Mouse (Mus musculus): ENCODE measurements around the gene Epor.
A peak's percentile ranks its signal among the peaks of the same experiment; 100 is the strongest.

Gene Epor

DNA sequence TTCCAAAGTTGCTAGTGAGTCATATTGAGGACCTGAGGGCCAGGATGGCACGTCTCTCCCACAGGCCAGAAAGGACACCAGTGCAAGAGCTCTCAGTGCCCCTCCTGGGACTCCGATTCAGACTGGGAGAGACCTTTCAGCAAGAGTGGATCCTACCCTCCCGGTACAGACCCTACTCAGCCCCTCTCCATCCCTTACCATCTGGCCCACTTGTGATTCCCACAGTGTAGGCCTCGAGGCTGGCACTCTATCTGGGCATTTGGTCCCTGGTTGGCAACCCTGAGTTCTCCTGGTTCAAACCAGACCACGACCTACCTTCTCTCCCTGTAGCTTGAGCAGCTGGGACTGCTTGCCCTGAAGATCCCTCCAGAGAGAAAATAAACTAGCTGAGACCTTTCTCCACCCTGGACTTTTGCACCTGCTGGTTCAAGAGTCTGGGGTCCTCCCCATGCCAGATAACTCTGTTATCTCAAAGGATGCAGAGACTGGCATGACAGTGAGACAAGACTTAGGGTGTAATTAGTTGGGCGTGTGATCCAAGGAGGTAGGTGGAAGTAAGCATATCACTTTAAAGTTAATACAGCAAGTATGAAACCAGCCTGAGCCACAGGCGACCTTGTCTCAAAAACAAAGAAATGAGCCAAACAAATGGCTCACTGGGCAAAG is 27.7 kb downstream of the Epor start:
- no peak for DNase-seq

DNA sequence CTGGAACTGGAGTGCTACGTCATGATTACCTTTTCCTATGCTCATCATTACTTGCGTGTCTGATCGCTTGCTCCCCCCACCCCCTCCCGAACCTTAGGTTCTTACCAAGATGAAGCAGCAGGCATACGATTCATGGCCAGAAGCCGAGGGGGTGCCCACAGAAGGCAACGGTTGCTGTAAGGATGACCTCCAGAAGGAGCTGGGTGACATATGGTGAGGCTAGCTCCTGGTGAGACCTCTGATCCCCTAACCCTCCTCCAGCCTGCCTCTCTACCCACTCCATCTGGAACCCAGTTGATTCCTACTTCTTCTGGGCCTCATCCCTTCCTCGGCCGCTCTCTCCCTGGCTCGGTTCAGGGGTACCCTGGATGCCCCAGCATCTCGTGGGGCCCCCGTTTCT is 29.3 kb downstream of the Epor start:
- no peak for DNase-seq

DNA sequence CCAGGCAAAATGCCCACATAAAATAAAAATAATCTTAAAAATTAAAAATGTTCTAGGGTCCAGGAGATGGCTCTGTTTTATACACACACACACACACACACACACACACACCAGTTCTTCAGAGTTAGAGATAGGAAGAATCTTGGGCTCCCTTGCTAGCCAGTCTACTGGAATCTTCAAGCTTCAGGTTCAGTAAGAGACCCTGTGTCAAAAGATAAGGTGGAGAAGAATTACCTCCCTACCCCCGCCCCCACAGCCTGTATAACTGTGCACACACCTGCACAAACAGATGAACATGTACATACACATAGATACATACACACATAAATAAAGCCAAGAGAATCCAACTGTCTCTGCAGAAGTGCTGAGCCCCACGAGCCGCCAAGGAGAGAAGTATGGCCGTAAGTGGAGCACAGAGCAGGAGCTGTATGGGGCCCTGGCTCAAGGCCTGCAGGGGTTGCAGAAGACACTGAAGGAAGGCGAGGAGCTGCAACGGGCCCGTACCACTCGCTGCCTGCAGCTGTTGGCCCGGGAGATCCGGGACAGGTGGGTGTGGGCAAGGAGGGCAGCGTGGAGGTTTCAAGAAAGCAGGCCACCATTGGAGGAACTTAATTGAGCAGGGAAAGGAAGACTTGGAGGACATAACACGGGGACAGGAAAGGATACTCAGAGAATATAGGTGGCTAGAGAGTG is 30.7 kb downstream of the Epor start:
- no peak for DNase-seq

DNA sequence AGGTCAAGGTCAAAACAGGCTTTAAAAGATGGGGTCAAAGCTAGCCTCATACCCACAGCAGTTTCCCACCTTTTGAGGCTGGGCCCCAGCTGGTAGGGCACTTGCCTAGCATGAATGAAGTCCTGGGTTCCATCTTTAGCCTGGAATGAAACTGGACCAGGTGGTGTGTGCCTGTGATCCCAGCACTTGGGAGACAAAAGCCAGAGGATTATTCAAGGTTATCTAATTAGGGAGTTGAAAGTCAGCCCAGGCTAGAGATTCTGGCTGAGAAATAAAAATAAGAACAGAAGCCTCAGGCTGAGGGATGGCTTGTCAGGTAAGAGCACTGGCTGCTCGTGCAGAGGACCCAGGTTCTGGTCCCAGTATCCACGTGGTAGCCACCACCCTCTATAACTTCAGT is 31.3 kb downstream of the Epor start:
- DNase-seq: no peak

DNA sequence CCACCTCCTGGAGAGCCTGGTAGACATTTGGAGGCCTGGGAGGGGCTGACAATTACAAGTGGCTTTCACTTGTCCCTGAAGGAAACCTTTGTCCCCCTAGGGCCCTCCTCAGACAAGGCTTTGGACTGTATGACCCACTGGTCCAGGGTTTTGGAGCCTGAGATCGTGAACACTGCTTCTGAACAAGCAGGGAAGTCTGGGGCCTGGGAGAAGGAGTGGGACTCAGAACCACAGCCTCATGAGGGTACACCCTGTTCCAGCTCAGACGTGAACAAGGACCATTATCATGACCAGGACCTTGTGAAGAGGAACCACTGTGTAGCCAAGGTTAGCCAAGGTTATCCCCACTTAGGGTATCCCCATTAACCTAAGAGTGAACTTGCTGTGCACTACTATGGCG is 34.1 kb downstream of the Epor start:
- DNase-seq: no peak

DNA sequence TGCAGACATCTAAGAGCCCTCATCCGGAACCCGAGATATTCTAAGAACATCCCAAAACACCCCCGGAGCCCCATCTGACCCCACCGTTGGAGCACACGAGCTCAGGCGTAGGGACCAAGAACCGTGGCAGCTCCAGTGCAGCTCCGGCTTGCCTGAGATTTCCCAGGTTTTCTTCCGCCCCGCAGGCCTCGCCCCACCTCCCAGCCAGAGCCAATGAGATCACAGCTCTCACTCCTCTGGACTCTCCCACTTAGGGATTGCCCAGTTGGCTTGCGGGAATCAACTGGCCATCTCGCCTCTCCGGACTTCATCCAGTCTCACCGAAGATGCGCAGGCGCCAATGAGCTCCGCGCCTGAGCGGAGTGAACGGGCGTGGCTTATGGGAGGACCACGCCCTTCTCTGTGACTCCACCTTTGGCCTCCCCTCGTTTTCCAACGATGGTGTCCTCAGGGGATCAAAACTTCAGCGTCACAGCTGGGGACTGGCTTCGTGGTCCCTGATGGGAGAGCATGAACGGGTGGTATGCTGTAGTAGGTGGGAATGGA is 36.0 kb downstream of the Epor start, which contains the start of the genes Ccdc159 and Tmem205:
Gene Ccdc159, plus strand, starts transcription at position 264 of the 546 bp plus-strand sequence.
Gene Tmem205, minus strand, starts transcription at position 349 of the 546 bp plus-strand sequence.
- DNase-seq: peak; percentile 96

DNA sequence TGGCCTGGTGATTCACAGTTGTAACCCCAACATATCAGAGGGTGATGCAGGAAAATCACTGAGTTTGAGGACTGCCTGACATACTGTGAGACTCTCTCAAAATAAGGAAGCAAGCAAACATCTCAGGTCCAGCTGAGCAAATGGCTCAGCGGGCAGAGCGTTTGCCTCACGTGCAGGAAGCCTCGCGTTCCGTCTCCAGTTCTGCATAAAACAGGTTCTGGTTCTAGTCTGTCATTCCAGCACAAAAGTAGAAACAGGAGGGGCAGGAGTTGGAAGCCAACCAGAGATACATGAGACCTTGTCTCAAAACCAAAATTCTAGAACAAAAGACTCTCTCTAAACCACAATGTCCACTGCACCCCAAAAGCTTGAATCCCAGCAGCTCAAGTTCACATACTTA is 36.5 kb downstream of the Epor start:
- peak; percentile 36 for DNase-seq

DNA sequence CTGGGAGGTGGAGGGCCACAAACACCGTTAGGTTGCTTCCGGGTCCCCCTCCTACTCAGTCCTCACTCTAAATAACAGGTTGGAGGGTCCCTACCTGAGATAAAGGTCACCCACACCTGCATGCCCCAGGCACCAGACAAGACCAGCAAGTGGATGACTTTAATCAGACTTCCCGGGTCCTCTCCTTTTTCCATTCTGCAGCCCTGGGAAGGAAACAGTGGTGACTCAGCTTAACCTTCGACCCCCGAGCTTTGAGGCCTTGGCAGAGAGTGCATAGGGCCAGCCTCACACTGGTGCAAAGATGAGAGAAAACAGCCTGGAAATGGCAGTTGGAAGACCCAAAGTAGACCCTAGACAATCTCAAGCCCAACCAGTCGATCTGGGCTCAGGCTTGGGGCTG is 37.2 kb downstream of the Epor start:
- DNase-seq: peak; percentile 46

DNA sequence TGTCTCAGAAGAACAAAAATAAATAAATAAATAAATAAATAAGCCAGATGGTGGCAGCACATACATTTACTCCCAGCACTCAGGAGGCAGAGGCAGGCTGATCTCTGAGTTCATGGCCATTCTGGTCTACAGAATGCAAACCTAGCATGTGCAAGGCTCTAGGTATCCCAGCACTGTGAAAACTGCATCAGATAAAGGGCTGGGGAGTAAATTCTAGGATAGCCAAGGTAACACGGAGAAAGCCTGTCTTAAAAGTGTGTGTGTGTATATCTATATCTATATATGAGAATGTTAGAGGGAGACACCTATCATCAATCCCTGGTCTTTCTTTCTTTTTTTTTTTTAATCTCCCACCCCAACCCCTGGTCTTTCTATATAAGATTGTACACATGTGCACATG is 37.8 kb downstream of the Epor start:
- DNase-seq: no peak

DNA sequence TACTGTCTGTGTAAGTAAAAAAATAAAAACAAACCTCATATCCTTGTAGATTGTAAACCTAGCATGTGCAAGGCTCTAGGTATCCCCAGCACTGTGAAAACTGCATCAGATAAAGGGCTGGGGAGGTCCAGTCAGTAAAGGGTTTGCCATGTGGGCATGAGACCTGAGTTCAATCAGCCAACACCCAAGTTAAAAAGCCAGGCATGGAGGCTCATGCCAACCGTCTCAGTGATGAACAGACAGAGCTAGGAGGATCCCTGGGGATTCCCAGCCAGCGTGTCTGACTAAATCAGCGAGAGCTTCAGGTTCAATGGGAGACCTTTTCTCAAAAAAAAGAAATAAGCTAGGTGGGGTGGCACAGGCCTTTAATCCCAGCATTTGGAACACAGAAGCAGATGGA is 38.3 kb downstream of the Epor start:
- DNase-seq: no peak

DNA sequence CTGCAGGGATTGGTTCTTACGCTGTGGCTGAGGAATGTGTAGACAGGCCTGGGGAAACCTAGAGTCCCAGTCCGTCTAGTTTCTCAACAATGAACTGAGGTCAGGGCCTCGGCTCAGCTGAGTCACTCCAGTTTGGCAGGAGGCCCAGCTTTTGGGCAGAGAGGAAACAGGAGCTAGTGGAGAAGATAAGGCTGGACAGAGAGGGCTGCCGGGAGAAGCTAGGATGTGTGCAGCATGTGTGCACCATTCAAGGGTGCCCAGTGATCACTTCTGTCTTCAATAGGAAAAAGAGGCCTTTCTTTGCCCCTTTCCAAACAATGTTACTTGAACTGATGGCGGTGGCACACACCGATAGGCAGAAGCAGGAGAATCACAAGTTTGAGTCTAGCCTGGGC is 39.2 kb downstream of the Epor start:
- peak; percentile 98 for DNase-seq

DNA sequence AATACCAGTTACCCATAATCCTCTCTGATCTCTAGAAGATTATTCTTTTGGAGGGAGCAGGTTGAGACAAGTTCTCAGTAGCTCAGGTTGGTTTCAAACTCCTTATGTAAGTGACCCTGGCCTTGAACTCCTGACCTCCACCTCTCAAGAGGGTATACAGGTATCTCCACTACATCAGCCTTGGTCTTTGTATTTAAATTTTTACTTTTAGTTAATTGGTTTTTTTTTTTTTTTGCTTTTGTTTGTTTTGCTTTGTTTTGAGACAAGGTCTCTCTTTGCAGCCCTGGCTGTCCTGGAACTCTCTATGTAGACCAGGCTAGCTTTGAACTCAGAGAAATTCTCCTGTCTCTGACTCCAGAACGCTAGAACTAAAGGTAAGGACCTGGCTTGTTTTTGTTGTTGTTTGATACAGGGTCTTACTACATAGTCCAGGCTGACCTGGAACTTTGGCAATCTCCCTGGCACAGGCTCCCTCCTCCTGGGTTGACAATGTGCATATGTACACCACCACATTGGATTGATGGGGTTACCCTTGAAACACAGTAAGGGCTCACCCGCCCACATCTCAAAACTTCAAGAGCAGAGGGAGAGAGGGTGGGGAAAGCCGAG is 39.7 kb downstream of the Epor start:
- peak; percentile 25 for DNase-seq

DNA sequence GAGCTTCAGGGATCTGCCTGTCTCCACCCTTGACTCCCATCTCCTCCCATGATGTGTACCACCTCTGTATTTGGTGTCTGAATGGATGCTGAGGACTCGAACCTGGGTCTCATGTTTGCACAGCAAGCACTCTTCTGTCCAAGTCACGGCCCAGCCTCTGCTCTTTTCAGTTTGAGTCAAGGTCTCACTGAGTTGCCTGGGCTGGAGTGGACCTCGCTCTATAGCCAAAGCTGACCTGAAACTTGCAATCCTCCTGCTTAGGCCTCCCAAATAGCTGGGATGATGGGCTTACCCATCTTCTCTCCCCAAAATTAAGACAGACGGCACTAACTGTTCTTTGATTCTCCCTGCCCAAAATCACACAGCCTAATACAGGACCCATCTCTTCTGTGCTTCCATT is 40.3 kb downstream of the Epor start:
- no peak for DNase-seq

DNA sequence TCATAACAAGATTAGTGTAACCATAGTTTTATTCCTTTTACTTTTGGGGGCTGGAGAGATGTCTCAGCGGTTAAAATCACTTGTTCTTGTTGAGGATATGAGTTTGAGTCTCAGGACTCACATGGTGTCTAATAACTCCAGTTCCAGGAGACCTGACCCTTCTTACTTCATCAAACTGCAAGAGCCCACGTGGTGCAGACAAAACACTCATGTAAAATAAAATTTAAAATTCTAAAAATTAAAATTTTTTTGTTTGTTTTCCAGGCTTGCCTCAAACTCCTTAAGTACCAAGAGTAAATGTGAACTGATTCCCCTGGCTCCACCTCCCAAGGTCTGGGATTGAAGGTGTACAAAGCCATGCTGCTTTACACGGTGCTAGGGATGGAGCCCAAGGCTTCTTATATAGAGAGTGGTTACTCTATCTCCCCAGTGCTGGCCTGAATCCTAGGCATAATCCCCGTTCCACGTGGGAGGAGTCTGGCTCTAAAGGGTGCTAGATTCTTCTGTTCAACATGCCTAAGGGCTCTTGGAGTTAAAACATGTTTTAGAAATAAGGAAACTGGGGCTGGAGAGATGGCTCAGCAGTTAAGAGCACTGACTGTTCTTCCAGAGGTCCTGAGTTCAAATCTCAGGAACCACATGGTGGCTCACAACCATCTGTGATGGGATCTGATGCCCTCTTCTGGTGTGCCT is 44.5 kb downstream of the Epor start:
- peak; percentile 47 for DNase-seq

DNA sequence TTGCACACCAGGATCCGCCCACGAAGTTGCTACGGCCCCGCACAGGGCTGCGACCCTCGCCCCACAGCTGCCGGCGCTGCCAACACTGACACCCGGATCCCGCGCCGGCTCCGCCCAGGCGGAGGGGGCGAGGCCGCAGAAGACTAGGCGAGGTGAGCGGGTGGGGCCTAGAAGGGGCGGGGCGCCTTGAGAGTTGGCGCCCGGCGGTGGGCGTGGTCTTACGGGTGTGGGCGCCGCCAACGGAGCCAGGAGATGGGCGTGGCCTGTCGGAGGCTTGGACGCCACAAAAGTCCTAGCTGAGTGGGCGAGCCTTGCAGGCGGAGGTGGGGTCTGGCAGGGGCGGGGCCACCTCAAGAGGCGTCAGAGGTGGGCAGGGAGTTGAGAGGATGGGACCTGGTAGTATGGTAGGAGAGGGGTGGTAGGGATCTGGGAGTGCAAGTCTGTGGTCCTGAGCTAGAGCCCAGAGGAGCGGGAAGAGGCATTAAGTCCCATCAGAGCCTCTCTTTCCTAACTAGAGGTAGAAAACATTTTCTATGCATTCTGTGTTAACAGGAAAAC is 45.2 kb downstream of the Epor start, which contains the start of gene Rab3d:
Gene Rab3d, minus strand, starts transcription at position 158 of the 558 bp plus-strand sequence.
- DNase-seq: peak; percentile 98

DNA sequence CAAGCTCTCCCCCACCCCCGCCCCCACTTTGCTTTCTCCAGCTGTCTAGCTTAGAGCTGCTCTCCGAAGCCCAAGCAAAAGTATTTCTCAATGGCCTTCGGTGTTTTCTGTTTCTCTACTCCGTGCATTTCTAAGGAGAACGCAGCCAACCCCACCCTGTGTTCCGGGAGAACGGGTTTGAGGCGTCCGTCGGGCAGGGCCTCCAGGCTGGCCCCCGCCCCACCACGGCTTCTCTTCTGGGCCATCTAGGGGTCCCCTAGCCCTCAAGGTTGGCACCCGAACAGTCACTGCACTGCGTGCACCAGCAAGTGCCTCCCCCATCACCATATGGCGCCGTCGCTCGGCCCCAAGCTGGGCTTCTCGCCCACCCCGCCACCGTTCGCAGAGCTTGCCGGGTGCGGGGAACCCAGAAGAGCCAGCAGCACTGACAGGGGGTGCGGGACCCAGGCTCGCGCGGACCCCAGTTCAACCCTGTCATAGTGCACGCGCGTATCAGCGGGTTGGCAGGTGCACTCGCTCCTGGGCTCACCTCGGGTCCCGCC is 45.7 kb downstream of the Epor start:
- peak; percentile 39 for DNase-seq

DNA sequence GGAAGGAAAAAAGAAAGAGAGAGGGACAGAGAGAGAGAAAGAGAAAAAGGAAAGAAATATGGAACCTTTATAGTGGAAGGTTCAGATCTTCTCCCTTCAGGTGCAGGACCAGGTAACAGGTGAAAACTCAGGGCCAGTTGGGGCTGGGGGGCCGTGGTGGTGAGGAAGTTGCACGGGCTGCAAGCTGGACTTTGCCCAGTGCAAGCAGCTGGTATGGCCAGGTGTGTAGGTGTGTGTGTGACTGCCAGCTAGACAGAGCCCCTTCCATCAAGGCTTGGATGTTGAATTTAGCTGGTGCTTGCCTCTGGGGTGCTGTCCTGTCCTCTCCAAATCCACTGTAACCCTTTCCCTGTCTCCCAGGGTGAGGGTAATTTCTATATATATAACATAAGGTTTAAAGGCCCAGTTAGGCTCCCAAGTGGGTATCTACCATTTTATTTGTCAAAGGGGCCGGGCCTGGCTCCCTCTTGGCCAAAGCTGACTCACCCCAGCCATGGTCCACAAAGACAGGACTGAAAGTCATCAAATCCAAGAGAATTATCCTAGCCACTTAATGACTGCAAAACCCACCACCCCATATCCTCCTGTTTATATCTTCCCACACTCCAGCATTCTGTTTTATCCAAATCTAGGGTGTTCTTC is 46.3 kb downstream of the Epor start:
- no peak for DNase-seq

DNA sequence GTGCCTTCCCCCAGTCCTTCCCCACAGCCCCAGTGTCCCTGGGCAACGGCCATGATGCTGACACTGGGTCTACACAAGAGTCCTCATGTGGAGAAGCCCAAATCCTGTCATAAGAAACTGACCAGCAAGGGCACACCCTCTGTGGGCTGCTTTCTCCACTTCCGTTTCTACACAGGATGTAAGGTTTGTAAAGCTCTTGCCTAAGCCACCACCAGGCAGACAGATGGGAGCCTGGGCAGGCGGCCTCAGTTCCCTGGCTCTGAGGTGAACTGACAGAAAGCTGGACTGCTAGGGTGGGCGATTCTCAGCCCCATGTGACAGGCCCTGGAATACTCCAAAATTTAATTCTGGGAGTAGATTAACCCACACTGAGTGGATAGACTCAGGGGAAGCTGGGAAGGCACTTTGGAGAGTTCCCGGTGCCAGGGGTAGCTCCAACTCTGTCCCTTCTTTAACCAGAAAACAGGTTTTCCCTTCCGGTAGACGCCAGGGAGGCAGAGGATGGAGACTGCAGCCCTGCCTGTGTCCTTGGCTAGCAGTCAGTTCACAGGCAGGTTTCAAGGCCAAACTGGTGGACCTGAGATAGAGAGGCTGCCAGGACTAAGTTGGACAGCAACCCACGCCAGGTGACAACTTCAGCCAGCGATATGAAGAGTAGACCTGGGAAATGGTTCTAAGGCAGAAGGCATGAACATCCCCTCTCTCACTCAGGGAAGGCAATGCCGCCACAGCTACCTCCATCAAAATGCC is 53.7 kb downstream of the Epor start:
- peak; percentile 47 for DNase-seq

All from lung, postnatal 36 days (tissue).